ENCODE assay signal across 27 mouse cellular contexts in the genomic region with DNA sequence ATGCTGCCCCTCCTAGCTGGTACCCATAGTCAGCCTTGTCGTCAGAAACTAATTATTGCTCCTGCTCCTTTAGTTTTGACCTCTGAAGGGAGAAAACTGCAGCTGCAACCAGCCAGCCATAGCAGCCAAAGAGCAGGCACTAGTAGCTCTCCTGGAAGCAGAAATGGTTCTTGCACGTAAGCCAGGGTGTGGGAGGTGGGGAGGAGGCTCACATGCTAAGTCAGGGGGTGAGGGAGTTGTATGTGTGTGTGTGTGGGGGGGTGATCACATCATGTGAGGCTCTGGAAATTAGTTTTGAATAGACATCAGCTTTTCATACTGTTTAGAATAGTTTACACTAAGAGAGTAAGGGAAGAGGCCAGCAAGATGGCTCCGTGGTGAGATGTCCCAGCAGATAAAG. TPM values are rescaled to one million over a fixed set of nuclear protein-coding genes. Genes with fewer than 3 reads are reported as not detected.
DNase-seq lines count a peak whose midpoint lies in the region; ATAC-seq and TF ChIP-seq lines count a peak whose summit lies in the region.
"Had no signal": no experiment of that assay in that cellular context is flagged by ENCODE, and none has a peak within 500 bp of the region (broad histone marks: within the 10 kb centered on the region; RNA-seq: fewer than 3 reads in every experiment).

No protein-coding gene starts in this region.

- H3K36me3 ChIP-seq in kidney, postnatal 0 days (ENCODE audit: insufficient read depth, low read length) = no peaks in the 10 kb centered on the region
- H3K36me3 ChIP-seq in myocyte (ENCODE audit: control insufficient read depth, insufficient read depth) = no peaks in the 10 kb centered on the region
- H3K36me3 ChIP-seq in lung, postnatal 0 days (ENCODE audit: insufficient read depth, low read length) = no peaks in the 10 kb centered on the region
- no peaks in the 10 kb centered on the region for H3K36me3 ChIP-seq in forebrain, postnatal 0 days (ENCODE audit: insufficient read depth)
- H3K36me3 ChIP-seq: embryonic facial prominence, embryonic 15.5 days; forebrain, embryonic 15.5 days; heart, embryonic 15.5 days; hindbrain, embryonic 10.5 days; hindbrain, embryonic 15.5 days had no signal

- no peak for TF ChIP-seq EP300 in lung, postnatal 0 days (IDR thresholded peaks at IDR 0.05)

- H3K9me3 ChIP-seq in kidney, postnatal 0 days (replicated peaks; ENCODE audit: low read length) = no peaks in the 10 kb centered on the region
- H3K9me3 ChIP-seq in lung, postnatal 0 days (ENCODE audit: low read length) = no peaks in the 10 kb centered on the region
- no peaks in the 10 kb centered on the region for H3K9me3 ChIP-seq in forebrain, postnatal 0 days (ENCODE audit: low read length)
- H3K9me3 ChIP-seq: embryonic facial prominence, embryonic 15.5 days; forebrain, embryonic 15.5 days; heart, embryonic 15.5 days; hindbrain, embryonic 10.5 days; hindbrain, embryonic 15.5 days had no signal

- no peaks in the 10 kb centered on the region for H3K79me2 ChIP-seq in myocyte (ENCODE audit: control insufficient read depth, insufficient read depth)

- WGBS in kidney, postnatal 0 days = 37% methylated on average over 3 of the region's 3 CpGs
- WGBS in lung, postnatal 0 days = 60% methylated on average over 3 of the region's 3 CpGs
- 67% methylated on average over 3 of the region's 3 CpGs for WGBS in forebrain, postnatal 0 days

- 0 out of 2 replicates have a peak, but pooled peaks cover 3% of the 10 kb centered on the region for H3K4me1 ChIP-seq in kidney, postnatal 0 days (replicated peaks; ENCODE audit: insufficient read depth, low read length)
- no peaks in the 10 kb centered on the region for H3K4me1 ChIP-seq in lung, postnatal 0 days (ENCODE audit: insufficient read depth, low read depth, low read length)
- H3K4me1 ChIP-seq in forebrain, postnatal 0 days (ENCODE audit: insufficient read depth) = no peaks in the 10 kb centered on the region
- H3K4me1 ChIP-seq: embryonic facial prominence, embryonic 15.5 days; forebrain, embryonic 15.5 days; hindbrain, embryonic 15.5 days had no signal

- no peak for TF ChIP-seq POLR2A in myocyte (IDR thresholded peaks at IDR 0.05; ENCODE audit: insufficient read length, low read depth)

- H3K4me3 ChIP-seq in kidney, postnatal 0 days (replicated peaks; ENCODE audit: low read depth, low read length) = no peak overlapping the region
- H3K4me3 ChIP-seq in myocyte = peak overlapping the region; percentile 3
- H3K4me3 ChIP-seq in lung, postnatal 0 days (ENCODE audit: low read depth, low read length) = no peak overlapping the region
- no peak overlapping the region for H3K4me3 ChIP-seq in forebrain, postnatal 0 days (ENCODE audit: low read depth, low read length)
- H3K4me3 ChIP-seq: embryonic facial prominence, embryonic 15.5 days; forebrain, embryonic 15.5 days; heart, adult 2 months; heart, embryonic 15.5 days; hindbrain, embryonic 10.5 days; hindbrain, embryonic 15.5 days had no signal

- DNase-seq in kidney, postnatal 0 days (ENCODE audit: low spot score) = peak; percentile 21
- no peak for DNase-seq in kidney, adult 9 months
- peak; percentile 35 for DNase-seq in 3134 (ENCODE audit: extremely low read depth, insufficient read length, low spot score)
- DNase-seq in NIH3T3 (ENCODE audit: low read depth) = peak; percentile 69
- no peak for DNase-seq in lung, postnatal 0 days (ENCODE audit: low spot score)
- no peak for DNase-seq in forebrain, postnatal 0 days
- DNase-seq: adrenal gland, postnatal 25 days; cerebellum, adult 11 months; cerebellum, adult 8-10 months; cerebellum, postnatal 14 days; embryo, embryonic 11 days; gastrocnemius, postnatal 10 days; heart, adult 2 months had no signal

- no peak overlapping the region for H3ac ChIP-seq in myocyte (ENCODE audit: control insufficient read depth, insufficient read length)

- no peak overlapping the region for H3K9ac ChIP-seq in kidney, postnatal 0 days (ENCODE audit: low read depth, low read length)
- no peak overlapping the region for H3K9ac ChIP-seq in lung, postnatal 0 days (replicated peaks; ENCODE audit: low read depth)
- H3K9ac ChIP-seq in forebrain, postnatal 0 days = no peak overlapping the region
- H3K9ac ChIP-seq: embryonic facial prominence, embryonic 15.5 days; forebrain, embryonic 15.5 days; heart, embryonic 15.5 days; hindbrain, embryonic 15.5 days had no signal

- ATAC-seq in kidney, postnatal 0 days (replicated peaks; ENCODE audit: low FRiP score, low read depth) = no peak; the same call in 1 of the 2 replicates
- no peak for ATAC-seq in lung, postnatal 0 days
- ATAC-seq in forebrain, postnatal 0 days = no peak
- ATAC-seq: forebrain, embryonic 15.5 days had no signal

- H3K27ac ChIP-seq in kidney, postnatal 0 days = peak overlapping the region; percentile 36; the same call in 1 of the 2 replicates
- no peak overlapping the region for H3K27ac ChIP-seq in lung, postnatal 0 days (ENCODE audit: low read length)
- no peak overlapping the region for H3K27ac ChIP-seq in forebrain, postnatal 0 days (ENCODE audit: low read depth, low read length)
- H3K27ac ChIP-seq: embryonic facial prominence, embryonic 15.5 days; forebrain, embryonic 15.5 days; heart, adult 2 months; heart, embryonic 15.5 days; hindbrain, embryonic 10.5 days; hindbrain, embryonic 15.5 days had no signal

- no peak for TF ChIP-seq CTCF in kidney, postnatal 0 days (IDR thresholded peaks at IDR 0.05; ENCODE audit: low read depth)
- TF ChIP-seq CTCF in lung, postnatal 0 days (IDR thresholded peaks at IDR 0.05) = no peak
- no peak for TF ChIP-seq CTCF in forebrain, postnatal 0 days (IDR thresholded peaks at IDR 0.05; ENCODE audit: low read depth)

- H3K27me3 ChIP-seq in kidney, postnatal 0 days (ENCODE audit: insufficient read depth, low read length) = no peaks in the 10 kb centered on the region
- H3K27me3 ChIP-seq in myocyte (ENCODE audit: control insufficient read depth, insufficient read depth, insufficient read length) = no peaks in the 10 kb centered on the region
- H3K27me3 ChIP-seq in lung, postnatal 0 days (replicated peaks; ENCODE audit: insufficient read depth, low read length) = no peaks in the 10 kb centered on the region
- no peaks in the 10 kb centered on the region for H3K27me3 ChIP-seq in forebrain, postnatal 0 days (ENCODE audit: insufficient read depth, low read length)
- H3K27me3 ChIP-seq: embryonic facial prominence, embryonic 15.5 days; forebrain, embryonic 15.5 days; heart, embryonic 15.5 days; hindbrain, embryonic 15.5 days had no signal

- H3K4me2 ChIP-seq in kidney, postnatal 0 days (ENCODE audit: low read length) = no peak overlapping the region
- peak overlapping the region; percentile 74 for H3K4me2 ChIP-seq in myocyte (ENCODE audit: low read depth)
- no peak overlapping the region for H3K4me2 ChIP-seq in lung, postnatal 0 days (replicated peaks; ENCODE audit: low read depth, low read length)
- H3K4me2 ChIP-seq in forebrain, postnatal 0 days (ENCODE audit: low read depth) = no peak overlapping the region
- H3K4me2 ChIP-seq: embryonic facial prominence, embryonic 15.5 days; forebrain, embryonic 15.5 days; heart, embryonic 11.5 days; heart, embryonic 15.5 days; hindbrain, embryonic 15.5 days had no signal

TF ChIP-seq in myocyte, 11 proteins besides CTCF, POLR2A, EP300 and RAD21:
- no peak for TF ChIP-seq E2F4 (IDR thresholded peaks at IDR 0.05; ENCODE audit: insufficient read depth)
- TF ChIP-seq TCF3 (IDR thresholded peaks at IDR 0.05; ENCODE audit: insufficient read length, low read depth) = no peak
- no peak for TF ChIP-seq USF1 (IDR thresholded peaks at IDR 0.05; ENCODE audit: low read depth)
- no peak for TF ChIP-seq TCF12 (IDR thresholded peaks at IDR 0.05; ENCODE audit: insufficient read depth, poor library complexity, severe bottlenecking)
- TF ChIP-seq CEBPB (IDR thresholded peaks at IDR 0.05; ENCODE audit: insufficient read depth, poor library complexity, severe bottlenecking) = no peak
- no peak for TF ChIP-seq SRF (IDR thresholded peaks at IDR 0.05; ENCODE audit: control insufficient read depth, insufficient read length, low read depth)
- no peak for TF ChIP-seq POLR2AphosphoS2 (IDR thresholded peaks at IDR 0.05; ENCODE audit: insufficient read length, low read depth)
- TF ChIP-seq MAX (IDR thresholded peaks at IDR 0.05; ENCODE audit: low read depth) = no peak
- no peak for TF ChIP-seq MYOG (IDR thresholded peaks at IDR 0.05; ENCODE audit: control insufficient read depth in 1 of 3, insufficient read depth in 1 of 3, insufficient read length in 2 of 3, low read depth in 2 of 3)

RNA-seq across cellular contexts. Expression of gene Fam71f1, which starts 1.0 kb away (rescaled TPM):
- not detected in 2 replicates for polyA plus RNA-seq in kidney, postnatal 0 days (2015; fragmentation: Nextera tagmentation; extraction: Ambion mirVana)
- 0.47 TPM for polyA plus RNA-seq in myocyte (2012; fragmentation: generic; extraction: Trizol)
- not detected in 2 replicates for polyA plus RNA-seq in lung, postnatal 0 days (2015; fragmentation: Nextera tagmentation; extraction: Ambion mirVana)
- total RNA-seq in forebrain, postnatal 0 days (2014; rRNA removed) = not detected in 2 replicates
- polyA plus RNA-seq in forebrain, postnatal 0 days (2015; fragmentation: Nextera tagmentation; extraction: Ambion mirVana) = not detected in 2 replicates
- total RNA-seq: adrenal gland, adult 18-20 months; adrenal gland, postnatal 25 days; common myeloid progenitor, adult 5-6 weeks; gastrocnemius, postnatal 10 days; gastrocnemius, postnatal 4 days; heart, adult 2 months; heart, postnatal 25 days had no signal
- polyA plus RNA-seq: embryonic facial prominence, embryonic 11.5 days; embryonic facial prominence, embryonic 15.5 days; forebrain, embryonic 11.5 days; forebrain, embryonic 15.5 days; frontal cortex, adult 2 months; hindbrain, embryonic 15.5 days had no signal

RNA-seq across cellular contexts. Expression of gene Calu, which starts 29.9 kb away (rescaled TPM):
- 271 and 306 TPM in 2 replicates for polyA plus RNA-seq in kidney, postnatal 0 days (2015; fragmentation: Nextera tagmentation; extraction: Ambion mirVana)
- polyA plus RNA-seq in myocyte (2012; fragmentation: generic; extraction: Trizol) = 183 TPM
- polyA plus RNA-seq in lung, postnatal 0 days (2015; fragmentation: Nextera tagmentation; extraction: Ambion mirVana) = 232 and 238 TPM in 2 replicates
- total RNA-seq in forebrain, postnatal 0 days (2014; rRNA removed) = 132 and 159 TPM in 2 replicates
- polyA plus RNA-seq in forebrain, postnatal 0 days (2015; fragmentation: Nextera tagmentation; extraction: Ambion mirVana) = 122 and 134 TPM in 2 replicates

RNA-seq across cellular contexts. Expression of gene Fam71f2, which starts 38.5 kb away (rescaled TPM):
- 0.29 and 0.60 TPM in 2 replicates for polyA plus RNA-seq in kidney, postnatal 0 days (2015; fragmentation: Nextera tagmentation; extraction: Ambion mirVana)
- 0.47 TPM for polyA plus RNA-seq in myocyte (2012; fragmentation: generic; extraction: Trizol)
- polyA plus RNA-seq in lung, postnatal 0 days (2015; fragmentation: Nextera tagmentation; extraction: Ambion mirVana) = 0.79 and 1.2 TPM in 2 replicates
- 0.62 TPM in 1 of 2 replicates, not detected in the other for total RNA-seq in forebrain, postnatal 0 days (2014; rRNA removed)
- 0.64 and 0.79 TPM in 2 replicates for polyA plus RNA-seq in forebrain, postnatal 0 days (2015; fragmentation: Nextera tagmentation; extraction: Ambion mirVana)
- total RNA-seq: adrenal gland, adult 18-20 months; common myeloid progenitor, adult 5-6 weeks; heart, adult 2 months; heart, postnatal 25 days had no signal

RNA-seq across cellular contexts. Expression of gene Hilpda, which starts 45.7 kb away (rescaled TPM):
- polyA plus RNA-seq in kidney, postnatal 0 days (2015; fragmentation: Nextera tagmentation; extraction: Ambion mirVana) = 32.8 and 34.2 TPM in 2 replicates
- polyA plus RNA-seq in myocyte (2012; fragmentation: generic; extraction: Trizol) = 15.5 TPM
- polyA plus RNA-seq in lung, postnatal 0 days (2015; fragmentation: Nextera tagmentation; extraction: Ambion mirVana) = 126 and 150 TPM in 2 replicates
- total RNA-seq in forebrain, postnatal 0 days (2014; rRNA removed) = 16.8 and 26.4 TPM in 2 replicates
- polyA plus RNA-seq in forebrain, postnatal 0 days (2015; fragmentation: Nextera tagmentation; extraction: Ambion mirVana) = 37.4 and 41.2 TPM in 2 replicates

Comparison
In these comparisons a context has a peak if more than half of its experiments do, and no peak if none do; other contexts are left out.
1. DNase-seq: peak in kidney, postnatal 0 days (single experiment), 3134 (single experiment) and NIH3T3 (single experiment); none in kidney, adult 9 months (single experiment), lung, postnatal 0 days (single experiment) and forebrain, postnatal 0 days (single experiment).